Mouse (Mus musculus) CH12.LX (cell line): ENCODE data around the gene Ccdc30. TPM values are rescaled to one million over a fixed set of nuclear protein-coding genes. Genes with fewer than 3 reads are reported as not detected.

Source experiments
- DNase-seq: peaks from one replicate; pipeline ENCODE4 v3.0.0-alpha.2; 2013; ENCODE audit errors: extremely low read depth
- H3K27ac ChIP-seq: 2 replicates; pipeline ENCODE4 v1.5.1; 2012; ENCODE audit warnings: low read depth, mild to moderate bottlenecking, control low read depth, moderate library complexity; ENCODE audit not compliant: insufficient read depth
- H3K27me3 ChIP-seq: replicated peaks from 2 replicates; pipeline ENCODE3; 2012; ENCODE audit warnings: inconsistent platforms
- H3K36me3 ChIP-seq, 2 experiments: replicated peaks in 1 of 2; 2 replicates each; pipeline versions ENCODE3 to v1.6.1; 2012; ENCODE audit warnings: inconsistent platforms in 1 of 2, low read length in 1 of 2, mild to moderate bottlenecking in 1 of 2, mixed read lengths in 1 of 2, moderate library complexity in 1 of 2; ENCODE audit not compliant: control insufficient read depth in 1 of 2, insufficient read depth in 1 of 2
- H3K4me1 ChIP-seq, 2 experiments: 2 replicates each; pipeline ENCODE4 v1.6.1; 2012; ENCODE audit warnings: inconsistent platforms in 1 of 2, moderate library complexity in 1 of 2; ENCODE audit not compliant: insufficient read depth in 2 of 2, control insufficient read depth in 1 of 2
- H3K4me2 ChIP-seq: 2 replicates; pipeline ENCODE4 v1.6.1; 2012; ENCODE audit warnings: low read depth, mild to moderate bottlenecking, control low read depth; ENCODE audit not compliant: poor library complexity, insufficient read depth, severe bottlenecking
- H3K4me3 ChIP-seq, 3 experiments: fragments of 150-350 bp in 1 of 3; sonication (generic) in 1 of 3; replicated peaks in 1 of 3; 2 replicates each; pipeline versions ENCODE3 to v1.5.1; 2011 to 2012; ENCODE audit warnings: low read depth in 2 of 3, low read length in 2 of 3, mild to moderate bottlenecking in 2 of 3, moderate library complexity in 2 of 3, control low read depth in 1 of 3, improper control_type of control experiment in 1 of 3, inconsistent platforms in 1 of 3, mixed read lengths in 1 of 3; ENCODE audit not compliant: poor library complexity in 1 of 3
- H3K79me2 ChIP-seq: replicated peaks from 2 replicates; pipeline ENCODE4 v1.6.1; 2012; ENCODE audit warnings: mild to moderate bottlenecking, moderate library complexity; ENCODE audit not compliant: control insufficient read depth, poor library complexity, insufficient read depth, severe bottlenecking; ENCODE audit errors: extremely low read depth
- H3K9ac ChIP-seq: 2 replicates; pipeline ENCODE4 v1.6.1; 2012; ENCODE audit warnings: low read depth, mild to moderate bottlenecking, control low read depth, moderate library complexity; ENCODE audit not compliant: insufficient read depth
- H3K9me3 ChIP-seq: replicated peaks from 2 replicates; pipeline ENCODE3; 2012; ENCODE audit warnings: low read length, inconsistent platforms, mixed read lengths
- BHLHE40 ChIP-seq: IDR thresholded peaks from 2 replicates; pipeline ENCODE4 v1.6.1; 2011; ENCODE audit warnings: mild to moderate bottlenecking, low read depth, low read length, improper control_type of control experiment
- CHD1 ChIP-seq: IDR thresholded peaks from 2 replicates; pipeline ENCODE4 v1.6.1; 2012; ENCODE audit warnings: low read depth, low read length, improper control_type of control experiment, inconsistent platforms
- CHD2 ChIP-seq: IDR thresholded peaks from 2 replicates; pipeline ENCODE4 v1.6.1; 2011; ENCODE audit warnings: low read length, improper control_type of control experiment
- CTCF ChIP-seq, 2 experiments: IDR thresholded peaks in 1 of 2; conservative IDR thresholded peaks in 1 of 2; 2 replicates each; pipeline ENCODE4 v1.5.1; 2011 to 2012; ENCODE audit warnings: low read depth in 2 of 2, low read length in 2 of 2, improper control_type of control experiment in 1 of 2, inconsistent platforms in 1 of 2, mild to moderate bottlenecking in 1 of 2, moderate library complexity in 1 of 2
- E2F4 ChIP-seq: IDR thresholded peaks from 2 replicates; pipeline ENCODE4 v1.6.1; 2011; ENCODE audit warnings: low read depth, low read length, improper control_type of control experiment; ENCODE audit not compliant: insufficient replicate concordance
- ELF1 ChIP-seq: IDR thresholded peaks from 2 replicates; pipeline ENCODE4 v1.6.1; 2014; ENCODE audit warnings: low read depth, mild to moderate bottlenecking, inconsistent platforms, low read length, improper control_type of control experiment
- EP300 ChIP-seq: IDR thresholded peaks from 2 replicates; pipeline ENCODE4 v1.6.1; 2011; ENCODE audit warnings: low read length, improper control_type of control experiment
- ETS1 ChIP-seq: conservative IDR thresholded peaks from 2 replicates; pipeline ENCODE4 v1.6.1; 2012; ENCODE audit warnings: low read depth, mild to moderate bottlenecking, inconsistent platforms, low read length, improper control_type of control experiment, moderate library complexity
- GABPA ChIP-seq: IDR thresholded peaks from 2 replicates; pipeline ENCODE4 v1.6.1; 2012; ENCODE audit warnings: low read depth, low read length, improper control_type of control experiment, inconsistent platforms; ENCODE audit not compliant: insufficient replicate concordance
- HCFC1 ChIP-seq: IDR thresholded peaks from 2 replicates; pipeline ENCODE4 v1.6.1; 2012; ENCODE audit warnings: low read depth, mild to moderate bottlenecking, inconsistent platforms, low read length, improper control_type of control experiment
- IRF4 ChIP-seq: IDR thresholded peaks from 2 replicates; pipeline ENCODE4 v1.6.1; 2014; ENCODE audit warnings: low read depth, mild to moderate bottlenecking, inconsistent platforms, low read length, improper control_type of control experiment
- JUN ChIP-seq: IDR thresholded peaks from 2 replicates; pipeline ENCODE4 v1.6.1; 2011; ENCODE audit warnings: low read depth, mild to moderate bottlenecking, low read length, improper control_type of control experiment, moderate library complexity; ENCODE audit not compliant: insufficient read depth
- JUND ChIP-seq: conservative IDR thresholded peaks from 2 replicates; pipeline ENCODE4 v1.6.1; 2011; ENCODE audit warnings: low read depth, low read length, improper control_type of control experiment
- KAT2A ChIP-seq: IDR thresholded peaks from 2 replicates; pipeline ENCODE4 v1.6.1; 2012; ENCODE audit warnings: low read length, improper control_type of control experiment, inconsistent platforms; ENCODE audit not compliant: insufficient replicate concordance
- MAFK ChIP-seq: IDR thresholded peaks from 2 replicates; pipeline ENCODE4 v1.6.1; 2011; ENCODE audit warnings: low read length, improper control_type of control experiment; ENCODE audit not compliant: insufficient replicate concordance
- MAX ChIP-seq: IDR thresholded peaks from 2 replicates; pipeline ENCODE4 v1.6.1; 2011; ENCODE audit warnings: low read length, improper control_type of control experiment
- MAZ ChIP-seq: IDR thresholded peaks from 2 replicates; pipeline ENCODE4 v1.6.1; 2012; ENCODE audit warnings: low read depth, mild to moderate bottlenecking, inconsistent platforms, low read length, improper control_type of control experiment, moderate library complexity
- MEF2A ChIP-seq: IDR thresholded peaks from 2 replicates; pipeline ENCODE4 v1.6.1; 2014; ENCODE audit warnings: low read depth, mild to moderate bottlenecking, inconsistent platforms, low read length, improper control_type of control experiment, borderline replicate concordance
- MXI1 ChIP-seq: IDR thresholded peaks from 2 replicates; pipeline ENCODE4 v1.6.1; 2011; ENCODE audit warnings: mild to moderate bottlenecking, low read depth, low read length, improper control_type of control experiment
- MYC ChIP-seq: IDR thresholded peaks from 2 replicates; pipeline ENCODE4 v1.6.1; 2011; ENCODE audit warnings: low read depth, mild to moderate bottlenecking, improper control_type of control experiment, low read length
- NELFE ChIP-seq: IDR thresholded peaks from 2 replicates; pipeline ENCODE4 v1.6.1; 2011; ENCODE audit warnings: low read depth, low read length, improper control_type of control experiment
- NRF1 ChIP-seq: IDR thresholded peaks from 2 replicates; pipeline ENCODE4 v1.6.1; 2014; ENCODE audit warnings: low read depth, mild to moderate bottlenecking, inconsistent platforms, low read length, improper control_type of control experiment, moderate library complexity
- PAX5 ChIP-seq: IDR thresholded peaks from 2 replicates; pipeline ENCODE4 v1.6.1; 2012; ENCODE audit warnings: low read length, inconsistent platforms, mixed read lengths
- POLR2A ChIP-seq: IDR thresholded peaks from 2 replicates; pipeline ENCODE4 v1.6.1; 2011; ENCODE audit warnings: low read depth, mild to moderate bottlenecking, improper control_type of control experiment, low read length
- POLR2AphosphoS2 ChIP-seq: IDR thresholded peaks from 2 replicates; pipeline ENCODE4 v1.6.1; 2011; ENCODE audit warnings: low read depth, low read length, improper control_type of control experiment
- RAD21 ChIP-seq: IDR thresholded peaks from 2 replicates; pipeline ENCODE4 v1.6.1; 2011; ENCODE audit warnings: low read depth, mild to moderate bottlenecking, low read length, improper control_type of control experiment, moderate library complexity
- RCOR1 ChIP-seq: conservative IDR thresholded peaks from 2 replicates; pipeline ENCODE4 v1.6.1; 2012; ENCODE audit warnings: low read depth, mild to moderate bottlenecking, inconsistent platforms, low read length, improper control_type of control experiment
- SIN3A ChIP-seq: IDR thresholded peaks from 2 replicates; pipeline ENCODE4 v1.6.1; 2012; ENCODE audit warnings: low read length, improper control_type of control experiment, inconsistent platforms
- SMC3 ChIP-seq: IDR thresholded peaks from 2 replicates; pipeline ENCODE4 v1.6.1; 2011; ENCODE audit warnings: low read depth, low read length, improper control_type of control experiment
- TBP ChIP-seq: conservative IDR thresholded peaks from 2 replicates; pipeline ENCODE4 v1.6.1; 2011; ENCODE audit warnings: low read depth, low read length, improper control_type of control experiment
- TCF12 ChIP-seq: IDR thresholded peaks from 2 replicates; pipeline ENCODE4 v1.6.1; 2014; ENCODE audit warnings: low read depth, mild to moderate bottlenecking, inconsistent platforms, low read length, improper control_type of control experiment
- UBTF ChIP-seq: IDR thresholded peaks from 2 replicates; pipeline ENCODE4 v1.6.1; 2012; ENCODE audit warnings: low read depth, mild to moderate bottlenecking, inconsistent platforms, low read length, improper control_type of control experiment, moderate library complexity
- USF1 ChIP-seq: IDR thresholded peaks from 2 replicates; pipeline ENCODE4 v1.6.1; 2014; ENCODE audit warnings: low read depth, mild to moderate bottlenecking, inconsistent platforms, low read length, improper control_type of control experiment
- USF2 ChIP-seq: conservative IDR thresholded peaks from 2 replicates; pipeline ENCODE4 v1.6.1; 2011; ENCODE audit warnings: low read depth, low read length, improper control_type of control experiment
- ZC3H11A ChIP-seq: IDR thresholded peaks from 2 replicates; pipeline ENCODE4 v1.6.1; 2012; ENCODE audit warnings: low read depth, mild to moderate bottlenecking, inconsistent platforms, low read length, improper control_type of control experiment
- ZKSCAN1 ChIP-seq: IDR thresholded peaks from 2 replicates; pipeline ENCODE4 v1.6.1; 2012; ENCODE audit warnings: low read depth, inconsistent platforms, low read length, improper control_type of control experiment, borderline replicate concordance
- ZMIZ1 ChIP-seq: IDR thresholded peaks from 2 replicates; pipeline ENCODE4 v1.6.1; 2012; ENCODE audit warnings: low read depth, mild to moderate bottlenecking, inconsistent platforms, low read length, improper control_type of control experiment
- ZNF384 ChIP-seq: IDR thresholded peaks from 2 replicates; pipeline ENCODE4 v1.6.1; 2012; ENCODE audit warnings: low read depth, low read length, improper control_type of control experiment, inconsistent platforms
- dilution Hi-C: fragments of 300-500 bp; cut with MboI; formaldehyde crosslinking; loops from 2 replicates; pipeline ENCODE4 v1.14.3; 2020; ENCODE audit warnings: low sequenced_read_pairs; ENCODE audit not compliant: extremely low pct_unique_long_range_greater_than_20kb, extremely low pct_ligation_motif_present
- in situ Hi-C: fragments of 300-500 bp; cut with MboI; formaldehyde crosslinking; loops from 3 replicates; pipeline ENCODE4 v1.14.3; 2019; ENCODE audit warnings: low sequenced_read_pairs, low pct_ligation_motif_present, low pct_unique_long_range_greater_than_20kb, mixed read lengths
- polyA plus RNA-seq: library from polyadenylated mRNA; unstranded; fragments of >175 nt; gene quantifications from 2 replicates; pipeline ENCODE4 v1.2.1, GENCODE M21; 2012; ENCODE audit warnings: low read depth; ENCODE audit not compliant: insufficient read length
- total RNA-seq, 2 experiments: library from RNA; depleted of rRNA; stranded (reverse); fragments of 300-350 nt in 1 of 2; fragments of >200 nt in 1 of 2; gene quantifications; 2 replicates each; pipeline ENCODE4 v1.2.3; 2012 to 2014

Gene Ccdc30
- total and polyA plus RNA-seq, 3 experiments: 0.04 TPM; not detected in 2

- peaks cover 0 to 16% of the 10 kb centered on the region in 2 experiments for H3K36me3 ChIP-seq
- H3K4me2 ChIP-seq: peak within 1 kb of the TSS; percentile 81
- TF ChIP-seq JUN (no peak), CHD2 (peak; percentile 54; the same call in 1 of the 2 replicates), ZC3H11A (no peak), CHD1 (0 out of 2 replicates have a peak, but pooled peaks have one; percentile 35), RAD21 (no peak), ZKSCAN1 (no peak), IRF4 (peak; percentile 25; the same call in 1 of the 2 replicates), SMC3 (no peak), ZNF384 (no peak), MXI1 (peak; percentile 93), USF1 (peak; percentile 94), GABPA (no peak), ZMIZ1 (peak; percentile 66; the same call in 1 of the 2 replicates), KAT2A (no peak), MAZ (peak; percentile 28; the same call in 1 of the 2 replicates), MAFK (no peak), POLR2AphosphoS2 (0 out of 2 replicates have a peak, but pooled peaks have one; percentile 35), NRF1 (peak; percentile 82), PAX5 (no peak), RCOR1 (no peak), EP300 (no peak), MAX (peak; percentile 51), ELF1 (peak; percentile 90), HCFC1 (peak; percentile 72), CTCF (conservative IDR thresholded peaks at IDR 0.05 in 1 of 2, IDR thresholded peaks at IDR 0.05 in 1 of 2; ENCODE audit: low read depth in 2 of 2, low read length in 2 of 2) (no peak), MEF2A (peak; percentile 27; the same call in 1 of the 2 replicates), TBP (peak; percentile 79), UBTF (no peak), BHLHE40 (peak; percentile 98), SIN3A (peak; percentile 74), ETS1 (peak; percentile 40; the same call in 1 of the 2 replicates), E2F4 (no peak), TCF12 (peak; percentile 83), NELFE (peak; percentile 67), USF2 (peak; percentile 89), JUND (no peak), MYC (peak; percentile 65; the same call in 1 of the 2 replicates), POLR2A (peak; percentile 86)
- DNase-seq: peak; percentile 84
- no peaks in the 10 kb centered on the region for H3K79me2 ChIP-seq
- H3K27ac ChIP-seq: peak within 1 kb of the TSS; percentile 46; the same call in 1 of the 2 replicates
- dilution Hi-C loops (no loop called here), in situ Hi-C loops (loop anchor here (10.0 kb wide), 1 partner anchor 242 kb away; no protein-coding TSS in a partner anchor)
- H3K27me3 ChIP-seq: no peaks in the 10 kb centered on the region
- H3K9ac ChIP-seq: peak within 1 kb of the TSS; percentile 82
- peaks cover 3 to 21% of the 10 kb centered on the region in 2 experiments; a peak in 3 of 4 replicates for H3K4me1 ChIP-seq
- H3K4me3 ChIP-seq: peak within 1 kb of the TSS; percentile 74 to 85 (median 82)
- no peaks in the 10 kb centered on the region for H3K9me3 ChIP-seq
Measured at GRCm38 (mm10) chr4:119422294-119422964, 7.1 kb upstream of the Ccdc30 start, which contains the start of the genes Ppcs and Zmynd12. Gene Ppcs (minus strand): TSS chr4:119422420. Gene Zmynd12 (plus strand): TSS chr4:119422814.
